Mouse (Mus musculus) cerebellum, adult 8-10 months (tissue): ENCODE measurements around the gene Copz2.
"Not testable (repeated sequence)": the region's sequence is repeated elsewhere in the genome, so short reads cannot be mapped to it uniquely, and the experiment has no call there.

Experiments
- DNase-seq: peaks from one replicate; pipeline ENCODE4 v3.0.0; 2022

The Copz2 gene

GRCm38 (mm10) chr11:96829403-96829812, 20.3 kb upstream of the Copz2 start:
- DNase-seq = no peak

GRCm38 (mm10) chr11:96829813-96830538, 19.7 kb upstream of the Copz2 start, which contains the start of gene Nfe2l1:
TSS of gene Nfe2l1 (minus strand) at chr11:96829968.
- DNase-seq = peak; percentile 98

GRCm38 (mm10) chr11:96830539-96831216, 19.0 kb upstream of the Copz2 start:
- no peak for DNase-seq

- DNase-seq = no peak
These were observed 18.2 kb upstream of the Copz2 start for GRCm38 (mm10) chr11:96831516-96831915.

GRCm38 (mm10) chr11:96832541-96832940, 17.1 kb upstream of the Copz2 start:
- DNase-seq = no peak

GRCm38 (mm10) chr11:96832973-96833372, 16.7 kb upstream of the Copz2 start:
- no peak for DNase-seq

- no peak for DNase-seq
These were observed 15.5 kb upstream of the Copz2 start for GRCm38 (mm10) chr11:96834127-96834526.

- no peak for DNase-seq
These were observed 12.4 kb upstream of the Copz2 start for GRCm38 (mm10) chr11:96837298-96837697.

- no peak for DNase-seq
These were observed 11.3 kb upstream of the Copz2 start for GRCm38 (mm10) chr11:96838341-96838740.

GRCm38 (mm10) chr11:96839428-96839827, 10.2 kb upstream of the Copz2 start:
- DNase-seq = no peak

- DNase-seq = no peak
These were observed 9.8 kb upstream of the Copz2 start for GRCm38 (mm10) chr11:96839877-96840276.

GRCm38 (mm10) chr11:96840290-96840689, 9.4 kb upstream of the Copz2 start:
- no peak for DNase-seq

- DNase-seq = no peak
These were observed 6.0 kb upstream of the Copz2 start for GRCm38 (mm10) chr11:96843627-96844026.

GRCm38 (mm10) chr11:96847240-96847639, 2.4 kb upstream of the Copz2 start:
- DNase-seq = no peak

- DNase-seq = no peak
These were observed 976 bp upstream of the Copz2 start for GRCm38 (mm10) chr11:96848694-96849093.

GRCm38 (mm10) chr11:96849145-96849544, 525 bp upstream of the Copz2 start:
- DNase-seq = not testable (repeated sequence)

GRCm38 (mm10) chr11:96857446-96857845, 7.8 kb downstream of the Copz2 start:
- DNase-seq = no peak

- DNase-seq = no peak
These were observed 10.0 kb downstream of the Copz2 start for GRCm38 (mm10) chr11:96859635-96860034.

GRCm38 (mm10) chr11:96860564-96860963, 10.9 kb downstream of the Copz2 start:
- peak; percentile 82 for DNase-seq

GRCm38 (mm10) chr11:96861446-96861845, 11.8 kb downstream of the Copz2 start:
- DNase-seq = no peak

- DNase-seq = peak; percentile 97
These were observed 12.2 kb downstream of the Copz2 start for GRCm38 (mm10) chr11:96861878-96862289.

- no peak for DNase-seq
These were observed 12.9 kb downstream of the Copz2 start for GRCm38 (mm10) chr11:96862534-96862933.

GRCm38 (mm10) chr11:96863206-96863995, 13.7 kb downstream of the Copz2 start:
- peak; percentile 30 for DNase-seq

- peak; percentile 71 for DNase-seq
These were observed 17.5 kb downstream of the Copz2 start for GRCm38 (mm10) chr11:96867149-96867548.
